Mouse (Mus musculus) embryonic facial prominence, embryonic 11.5 days (tissue): ENCODE measurements around the gene Luzp1. TPM values are rescaled to one million over a fixed set of nuclear protein-coding genes. Genes with fewer than 3 reads are reported as not detected.

Source experiments
- ATAC-seq: fragments of 200-750 bp; cut with Nextera tagmentation; replicated peaks from 2 replicates; pipeline ENCODE4 v1.8.0; 2017; ENCODE audit warnings: low read depth; ENCODE audit not compliant: insufficient number of reproducible peaks, low FRiP score, low TSS enrichment
- DNase-seq: peaks from one replicate; pipeline ENCODE4 v3.0.0-alpha.2; 2015; ENCODE audit warnings: low spot score
- H3K27ac ChIP-seq: fragments of 300-500 bp; sonication (generic); replicated peaks from 2 replicates; pipeline ENCODE4 v1.5.1; 2014; ENCODE audit warnings: mild to moderate bottlenecking, low read depth, low read length, control low read depth
- H3K27me3 ChIP-seq: fragments of 300-500 bp; sonication (generic); 2 replicates; pipeline ENCODE4 v1.6.1; 2014; ENCODE audit warnings: mild to moderate bottlenecking, low read length, moderate library complexity, mixed read lengths; ENCODE audit not compliant: control insufficient read depth, insufficient read depth
- H3K36me3 ChIP-seq: fragments of 300-500 bp; sonication (generic); replicated peaks from 2 replicates; pipeline ENCODE4 v1.6.1; 2014; ENCODE audit warnings: low read depth, mild to moderate bottlenecking, low read length, moderate library complexity, mixed read lengths; ENCODE audit not compliant: control insufficient read depth, insufficient read depth
- H3K4me1 ChIP-seq: fragments of 300-500 bp; sonication (generic); 2 replicates; pipeline ENCODE4 v1.6.1; 2014; ENCODE audit warnings: low read length, mixed read lengths; ENCODE audit not compliant: control insufficient read depth, insufficient read depth
- H3K4me2 ChIP-seq: fragments of 300-500 bp; sonication (generic); 2 replicates; pipeline ENCODE4 v1.6.1; 2014; ENCODE audit warnings: low read depth, mild to moderate bottlenecking, control low read depth, low read length, moderate library complexity
- H3K4me3 ChIP-seq: fragments of 300-500 bp; sonication (generic); 2 replicates; pipeline ENCODE4 v1.5.1; 2014; ENCODE audit warnings: low read depth, low read length, control low read depth
- H3K9ac ChIP-seq: fragments of 300-500 bp; sonication (generic); replicated peaks from 2 replicates; pipeline ENCODE4 v1.6.1; 2014; ENCODE audit warnings: mild to moderate bottlenecking, control low read depth, low read length
- H3K9me3 ChIP-seq: fragments of 300-500 bp; sonication (generic); replicated peaks from 2 replicates; pipeline ENCODE4 v1.6.1; 2016; ENCODE audit warnings: mild to moderate bottlenecking, low read length, inconsistent platforms, mixed read lengths; ENCODE audit not compliant: control insufficient read depth
- WGBS: fragments of 180-500 bp; shearing (Covaris S2); extraction: QIAGEN DNeasy Blood & Tissue Kit; methylation state at CpG from one replicate; pipeline ENCODE4 v1.1.7; 2014; 5-methylcytosine and 5-hydroxymethylcytosine counted together
- polyA plus RNA-seq: library from polyadenylated mRNA; unstranded; fragments of >200 nt; fragmentation: Nextera tagmentation; extraction: Ambion mirVana; gene quantifications from 2 replicates; pipeline ENCODE4 v1.2.1, GENCODE M21; 2014

Gene Luzp1
- polyA plus RNA-seq, 1 experiment from 2014 or later: 116 TPM

DNA sequence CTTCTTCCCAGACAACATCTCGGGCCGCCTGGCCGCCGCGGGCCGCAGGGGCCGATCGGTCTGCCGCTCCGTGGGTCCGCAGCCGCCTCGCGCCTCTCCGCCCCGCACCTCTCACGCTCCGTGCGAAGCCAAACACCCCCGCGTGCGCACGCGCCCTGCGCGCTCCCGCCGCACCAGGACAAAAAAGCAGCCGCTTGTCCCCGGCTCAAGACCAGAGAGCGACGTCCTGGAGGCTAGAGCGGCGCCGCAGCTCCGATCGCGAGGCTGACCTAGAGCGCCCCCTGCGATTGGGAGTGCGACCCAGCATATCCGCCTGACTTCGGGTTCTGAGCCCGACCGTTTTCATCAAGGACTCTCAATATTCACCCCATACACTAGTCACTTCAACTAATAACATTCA is 133.0 kb downstream of the Luzp1 start, which contains the start of gene Kdm1a:
Gene Kdm1a, minus strand, starts transcription at position 156 of the 400 bp plus-strand sequence.
- no peaks in the 10 kb centered on the region for H3K9me3 ChIP-seq
- peak; percentile 79 for ATAC-seq
- no peaks in the 10 kb centered on the region for H3K27me3 ChIP-seq
- under 1% methylated on average over 35 of the region's 45 CpGs for WGBS
- peak within 1 kb of the TSS; percentile 99 for H3K4me3 ChIP-seq
- H3K4me2 ChIP-seq: peak within 1 kb of the TSS; percentile 53
- H3K27ac ChIP-seq: peak within 1 kb of the TSS; percentile 85
- no peaks in the 10 kb centered on the region for H3K4me1 ChIP-seq
- no peaks in the 10 kb centered on the region for H3K36me3 ChIP-seq
- H3K9ac ChIP-seq: peak within 1 kb of the TSS; percentile 100
- peak; percentile 96 for DNase-seq

Other genes starting within 250 kb of the Luzp1 start
- gene Tcea3, start 222.0 kb upstream of the Luzp1 start, polyA plus RNA-seq: 1.3 and 1.4 TPM in 2 replicates
- 24.3 and 28.0 TPM in 2 replicates for gene Zfp46, start 185.1 kb upstream of the Luzp1 start, polyA plus RNA-seq
- 186 and 203 TPM in 2 replicates for gene Hnrnpr, start 158.8 kb upstream of the Luzp1 start, polyA plus RNA-seq
- gene Htr1d, start 46.2 kb upstream of the Luzp1 start, polyA plus RNA-seq: 0.11 and 0.47 TPM in 2 replicates
- gene 6030445D17Rik, start 7.5 kb upstream of the Luzp1 start, polyA plus RNA-seq: 0.15 and 0.20 TPM in 2 replicates
- 76.9 and 88.3 TPM in 2 replicates for gene Kdm1a, start 133.0 kb downstream of the Luzp1 start, polyA plus RNA-seq
- gene Tex46, start 140.7 kb downstream of the Luzp1 start, polyA plus RNA-seq: not detected in 2 replicates
- gene Lactbl1, start 152.9 kb downstream of the Luzp1 start, polyA plus RNA-seq: not detected in 2 replicates